Mouse (Mus musculus): ENCODE measurements at regions not wholly inside any gene's neighbourhood (a gene's known extent, or its start where the extent isn't known, plus 50 kb on each side); places are given as distances from the start of the nearest gene placed in this dataset.

DNA sequence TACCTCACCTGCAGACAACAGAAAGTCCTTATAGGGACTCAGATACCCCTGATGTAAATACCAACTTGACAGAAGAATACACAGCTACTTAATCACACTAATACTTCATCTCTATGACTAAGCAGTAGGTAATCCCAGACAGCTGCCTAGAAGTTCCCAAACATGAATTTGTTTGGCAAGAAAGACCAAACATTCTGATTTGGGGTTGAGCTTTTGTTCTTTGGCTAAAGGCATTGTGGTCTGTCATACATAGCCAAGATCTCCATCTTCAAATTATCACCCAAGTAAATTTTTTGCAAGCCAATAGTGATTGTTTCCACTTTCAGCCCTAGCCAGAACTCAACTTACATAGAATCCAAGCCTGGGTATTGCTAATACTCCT lies 315.2 kb upstream of the Tbl1xr1 start:
- TF ChIP-seq POLR2A (IDR thresholded peaks at IDR 0.05; ENCODE audit: low read depth, low read length) (no peak), EP300 (IDR thresholded peaks at IDR 0.05; ENCODE audit: low read length) (no peak), SIN3A (IDR thresholded peaks at IDR 0.05; ENCODE audit: low read length) (no peak), USF1 (IDR thresholded peaks at IDR 0.05; ENCODE audit: low read depth, low read length) (no peak)

Data from CH12.LX (cell line).